Mouse (Mus musculus) midbrain, embryonic 11.5 days (tissue): ENCODE measurements around the gene Nfia. TPM values are rescaled to one million over a fixed set of nuclear protein-coding genes. Genes with fewer than 3 reads are reported as not detected.

Source experiments
- ATAC-seq: fragments of 200-750 bp; cut with Nextera tagmentation; 2 replicates; pipeline ENCODE4 v1.8.0; 2017; ENCODE audit warnings: moderate TSS enrichment, moderate library complexity; ENCODE audit not compliant: low FRiP score
- DNase-seq: peaks from one replicate; pipeline ENCODE4 v3.0.0; 2015; ENCODE audit warnings: low spot score; ENCODE audit errors: missing footprints
- H3K27ac ChIP-seq: fragments of 300-500 bp; sonication (generic); 2 replicates; pipeline ENCODE4 v1.5.1; 2014; ENCODE audit warnings: low read depth, low read length
- H3K27me3 ChIP-seq: fragments of 300-500 bp; sonication (generic); 2 replicates; pipeline ENCODE4 v1.6.1; 2014; ENCODE audit warnings: mild to moderate bottlenecking, low read length, moderate library complexity, mixed read lengths; ENCODE audit not compliant: control insufficient read depth, insufficient read depth
- H3K36me3 ChIP-seq: fragments of 300-500 bp; sonication (generic); 2 replicates; pipeline ENCODE4 v1.6.1; 2014; ENCODE audit warnings: mild to moderate bottlenecking, low read length, moderate library complexity, mixed read lengths; ENCODE audit not compliant: control insufficient read depth, insufficient read depth
- H3K4me1 ChIP-seq: fragments of 300-500 bp; sonication (generic); 2 replicates; pipeline ENCODE4 v1.6.1; 2014; ENCODE audit warnings: low read length; ENCODE audit not compliant: control insufficient read depth, insufficient read depth
- H3K4me2 ChIP-seq: fragments of 300-500 bp; sonication (generic); 2 replicates; pipeline ENCODE4 v1.6.1; 2014; ENCODE audit warnings: mild to moderate bottlenecking, moderate library complexity
- H3K4me3 ChIP-seq: fragments of 300-500 bp; sonication (generic); 2 replicates; pipeline ENCODE4 v1.5.1; 2014; ENCODE audit warnings: low read depth, low read length
- H3K9ac ChIP-seq: fragments of 300-500 bp; sonication (generic); 2 replicates; pipeline ENCODE4 v1.6.1; 2014; ENCODE audit warnings: low read length
- H3K9me3 ChIP-seq: fragments of 300-500 bp; sonication (generic); 2 replicates; pipeline ENCODE4 v1.6.1; 2016; ENCODE audit warnings: low read length; ENCODE audit not compliant: control insufficient read depth
- WGBS: fragments of 180-500 bp; shearing (Covaris S2); extraction: QIAGEN DNeasy Blood & Tissue Kit; methylation state at CpG from one replicate; pipeline ENCODE4 v1.1.7; 2014; 5-methylcytosine and 5-hydroxymethylcytosine counted together
- polyA plus RNA-seq: library from polyadenylated mRNA; unstranded; fragments of >200 nt; fragmentation: Nextera tagmentation; extraction: Ambion mirVana; gene quantifications from 2 replicates; pipeline ENCODE4 v1.2.1, GENCODE M21; 2014

Gene Nfia
- polyA plus RNA-seq, 1 experiment from 2014 or later: 14.1 TPM

- H3K36me3 ChIP-seq: no peaks in the 10 kb centered on the region
- no peak overlapping the region for H3K4me2 ChIP-seq
- H3K9me3 ChIP-seq: no peaks in the 10 kb centered on the region; the same call in 1 of the 2 replicates
- H3K27ac ChIP-seq: no peak overlapping the region
- no peaks in the 10 kb centered on the region for H3K27me3 ChIP-seq
- no peak overlapping the region for H3K4me3 ChIP-seq
- no peak overlapping the region for H3K9ac ChIP-seq
- ATAC-seq: no peak
- H3K4me1 ChIP-seq: no peaks in the 10 kb centered on the region
- DNase-seq: no peak
- WGBS: 75% methylated on average over 2 of the region's 2 CpGs
Observed at GRCm38 (mm10) chr4:98130798-98131197, 358.3 kb downstream of the Nfia start.

GRCm38 (mm10) chr4:98134027-98134426 is 361.5 kb downstream of the Nfia start:
- Histone ChIP-seq H3K4me2 (no peak overlapping the region), H3K4me3 (no peak overlapping the region), H3K36me3 (no peaks in the 10 kb centered on the region), H3K27ac (no peak overlapping the region), H3K27me3 (no peaks in the 10 kb centered on the region), H3K9ac (no peak overlapping the region), H3K4me1 (no peaks in the 10 kb centered on the region), H3K9me3 (no peaks in the 10 kb centered on the region)
- no peak for ATAC-seq
- 95% methylated on average over 4 of the region's 4 CpGs for WGBS
- DNase-seq: no peak

GRCm38 (mm10) chr4:98136072-98136471 is 363.5 kb downstream of the Nfia start:
- no peak for ATAC-seq
- WGBS: 90% methylated on average over 2 of the region's 2 CpGs

GRCm38 (mm10) chr4:98142879-98143436 is 370.4 kb downstream of the Nfia start:
- Histone ChIP-seq H3K4me2 (no peak overlapping the region), H3K27ac (no peak overlapping the region), H3K4me1 (no peaks in the 10 kb centered on the region), H3K9me3 (no peaks in the 10 kb centered on the region), H3K36me3 (no peaks in the 10 kb centered on the region), H3K27me3 (no peaks in the 10 kb centered on the region), H3K9ac (no peak overlapping the region), H3K4me3 (no peak overlapping the region)
- no peak for DNase-seq
- WGBS: 91% methylated on average over 1 of the region's 1 CpGs
- no peak for ATAC-seq

More at GRCm38 (mm10) chr4:98136072-98136471, 363.5 kb downstream of the Nfia start:
- no peak overlapping the region for H3K4me2 ChIP-seq
- no peak for DNase-seq
- H3K27ac ChIP-seq: no peak overlapping the region
- H3K9me3 ChIP-seq: no peaks in the 10 kb centered on the region
- H3K27me3 ChIP-seq: no peaks in the 10 kb centered on the region
- H3K9ac ChIP-seq: no peak overlapping the region
- H3K4me3 ChIP-seq: no peak overlapping the region
- no peaks in the 10 kb centered on the region for H3K4me1 ChIP-seq
- no peaks in the 10 kb centered on the region for H3K36me3 ChIP-seq

GRCm38 (mm10) chr4:98150576-98150975 is 378.0 kb downstream of the Nfia start:
- Histone ChIP-seq H3K36me3 (no peaks in the 10 kb centered on the region), H3K9me3 (no peaks in the 10 kb centered on the region), H3K9ac (no peak overlapping the region), H3K4me2 (no peak overlapping the region), H3K27me3 (no peaks in the 10 kb centered on the region), H3K4me1 (no peaks in the 10 kb centered on the region), H3K4me3 (no peak overlapping the region), H3K27ac (no peak overlapping the region)
- WGBS: 92% methylated on average over 5 of the region's 5 CpGs
- DNase-seq (no peak), ATAC-seq (no peak)

GRCm38 (mm10) chr4:98157921-98158320 is 385.4 kb downstream of the Nfia start:
- H3K36me3 ChIP-seq: no peaks in the 10 kb centered on the region
- ATAC-seq (no peak), DNase-seq (no peak)
- H3K9ac ChIP-seq: no peak overlapping the region
- H3K4me1 ChIP-seq: no peaks in the 10 kb centered on the region
- H3K9me3 ChIP-seq: no peaks in the 10 kb centered on the region
- 90% methylated on average over 3 of the region's 3 CpGs for WGBS
- H3K27me3 ChIP-seq: no peaks in the 10 kb centered on the region
- H3K27ac ChIP-seq: no peak overlapping the region
- H3K4me3 ChIP-seq: no peak overlapping the region
- H3K4me2 ChIP-seq: no peak overlapping the region

GRCm38 (mm10) chr4:98166379-98166778 is 393.8 kb downstream of the Nfia start:
- DNase-seq (no peak), ATAC-seq (no peak)
- Histone ChIP-seq H3K27ac (no peak overlapping the region), H3K9ac (no peak overlapping the region), H3K4me2 (no peak overlapping the region), H3K27me3 (no peaks in the 10 kb centered on the region), H3K4me1 (no peaks in the 10 kb centered on the region), H3K4me3 (no peak overlapping the region), H3K9me3 (no peaks in the 10 kb centered on the region), H3K36me3 (no peaks in the 10 kb centered on the region)
- 48% methylated on average over 3 of the region's 3 CpGs for WGBS

Other genes with a start within 250 kb of the Nfia start
- gene E130114P18Rik, start 5.3 kb downstream of the Nfia start, polyA plus RNA-seq: 6.5 and 7.7 TPM in 2 replicates